24 mouse cellular contexts compared by ENCODE assay signal in genomic region chr12:54535556-54536516, GRCm38 (mm10).
A peak's percentile ranks its signal among the peaks of the same experiment; 100 is the strongest.
DNase-seq lines count a peak whose midpoint lies in the region; ATAC-seq and TF ChIP-seq lines count a peak whose summit lies in the region.
"Had no signal": no experiment of that assay in that cellular context is flagged by ENCODE, and none has a peak within 500 bp of the region (broad histone marks: within the 10 kb centered on the region; RNA-seq: fewer than 3 reads in every experiment).

No protein-coding gene starts in this region.

- peaks cover 12% of the 10 kb centered on the region for H3K4me1 ChIP-seq in limb, embryonic 12.5 days (replicated peaks)
- peaks cover 18% of the 10 kb centered on the region for H3K4me1 ChIP-seq in limb, embryonic 10.5 days
- H3K4me1 ChIP-seq in embryonic facial prominence, embryonic 10.5 days, result peaks cover 21% of the 10 kb centered on the region
- no peaks in the 10 kb centered on the region for H3K4me1 ChIP-seq in stomach, postnatal 0 days (replicated peaks; ENCODE audit: control insufficient read depth, insufficient read depth)
- H3K4me1 ChIP-seq: embryonic facial prominence, embryonic 15.5 days; liver, embryonic 15.5 days had no signal

- no peak overlapping the region for H3K9ac ChIP-seq in limb, embryonic 12.5 days (replicated peaks)
- H3K9ac ChIP-seq in stomach, postnatal 0 days (ENCODE audit: low read length), result no peak overlapping the region
- H3K9ac ChIP-seq: embryonic facial prominence, embryonic 15.5 days; heart, embryonic 12.5 days; hindbrain, embryonic 15.5 days; liver, embryonic 15.5 days; neural tube, embryonic 12.5 days had no signal

- ATAC-seq in limb, embryonic 12.5 days (ENCODE audit: insufficient number of reproducible peaks, insufficient read depth, low FRiP score, low TSS enrichment, low read depth), result no peak
- ATAC-seq in stomach, postnatal 0 days (ENCODE audit: low FRiP score, low TSS enrichment), result no peak
- ATAC-seq: forebrain, embryonic 14.5 days had no signal

- WGBS in limb, embryonic 12.5 days, result 61% methylated on average over 6 of the region's 9 CpGs
- WGBS in limb, embryonic 10.5 days, result 67% methylated on average over 6 of the region's 9 CpGs
- WGBS in embryonic facial prominence, embryonic 10.5 days, result 47% methylated on average over 7 of the region's 9 CpGs
- 59% methylated on average over 6 of the region's 9 CpGs for WGBS in stomach, postnatal 0 days

- H3K27me3 ChIP-seq in limb, embryonic 12.5 days, result no peaks in the 10 kb centered on the region
- H3K27me3 ChIP-seq in limb, embryonic 10.5 days (ENCODE audit: low read depth, poor library complexity, severe bottlenecking), result no peaks in the 10 kb centered on the region
- H3K27me3 ChIP-seq in embryonic facial prominence, embryonic 10.5 days (replicated peaks; ENCODE audit: low read depth, poor library complexity, severe bottlenecking), result no peaks in the 10 kb centered on the region
- no peaks in the 10 kb centered on the region for H3K27me3 ChIP-seq in stomach, postnatal 0 days (ENCODE audit: control insufficient read depth, insufficient read depth, low read length)
- H3K27me3 ChIP-seq: embryonic facial prominence, embryonic 15.5 days; heart, embryonic 12.5 days; hindbrain, embryonic 15.5 days; liver, embryonic 15.5 days; neural tube, embryonic 12.5 days had no signal

- peak overlapping the region; percentile 64; the same call in 1 of the 2 replicates for H3K27ac ChIP-seq in limb, embryonic 12.5 days
- no peak overlapping the region for H3K27ac ChIP-seq in limb, embryonic 10.5 days
- H3K27ac ChIP-seq in embryonic facial prominence, embryonic 10.5 days (replicated peaks), result peak overlapping the region; percentile 54
- 0 out of 2 replicates have a peak overlapping the region, but pooled peaks have one; percentile 13 for H3K27ac ChIP-seq in stomach, postnatal 0 days (replicated peaks)
- H3K27ac ChIP-seq: embryonic facial prominence, embryonic 15.5 days; gastrocnemius, adult 2 months; hindbrain, embryonic 15.5 days; left cerebral cortex, adult 2 months; liver, embryonic 15.5 days; macrophage; neural tube, embryonic 12.5 days had no signal

- no peak overlapping the region for H3K4me2 ChIP-seq in limb, embryonic 12.5 days
- no peak overlapping the region for H3K4me2 ChIP-seq in stomach, postnatal 0 days (replicated peaks; ENCODE audit: low read depth)
- H3K4me2 ChIP-seq: embryonic facial prominence, embryonic 15.5 days; heart, embryonic 12.5 days; hindbrain, embryonic 15.5 days; liver, embryonic 15.5 days; neural tube, embryonic 12.5 days had no signal

- no peak for TF ChIP-seq CTCF in stomach, postnatal 0 days (IDR thresholded peaks at IDR 0.05; ENCODE audit: low read depth)

- H3K4me3 ChIP-seq in limb, embryonic 12.5 days (replicated peaks), result no peak overlapping the region
- H3K4me3 ChIP-seq in limb, embryonic 10.5 days, result no peak overlapping the region
- no peak overlapping the region for H3K4me3 ChIP-seq in embryonic facial prominence, embryonic 10.5 days
- H3K4me3 ChIP-seq in stomach, postnatal 0 days (ENCODE audit: low read depth, low read length), result no peak overlapping the region
- H3K4me3 ChIP-seq: embryonic facial prominence, embryonic 15.5 days; gastrocnemius, adult 2 months; heart, embryonic 12.5 days; hindbrain, embryonic 15.5 days; left cerebral cortex, adult 2 months; liver, embryonic 15.5 days; neural tube, embryonic 12.5 days had no signal

- TF ChIP-seq EP300 in stomach, postnatal 0 days (optimal IDR thresholded peaks at IDR 0.05), result no peak

- H3K36me3 ChIP-seq in limb, embryonic 12.5 days, result no peaks in the 10 kb centered on the region
- H3K36me3 ChIP-seq in limb, embryonic 10.5 days, result no peaks in the 10 kb centered on the region
- no peaks in the 10 kb centered on the region for H3K36me3 ChIP-seq in embryonic facial prominence, embryonic 10.5 days (replicated peaks)
- no peaks in the 10 kb centered on the region for H3K36me3 ChIP-seq in stomach, postnatal 0 days (ENCODE audit: control insufficient read depth, insufficient read depth, low read length)
- H3K36me3 ChIP-seq: embryonic facial prominence, embryonic 15.5 days; heart, embryonic 12.5 days; hindbrain, embryonic 15.5 days; liver, embryonic 15.5 days; neural tube, embryonic 12.5 days had no signal

- DNase-seq in heart, adult 11 months, result peak; percentile 60
- DNase-seq in heart, adult 18-20 months, result no peak
- DNase-seq in limb, embryonic 10.5 days (ENCODE audit: low spot score), result no peak
- DNase-seq in embryonic facial prominence, embryonic 10.5 days (ENCODE audit: low spot score), result peak; percentile 58
- DNase-seq in stomach, postnatal 0 days (ENCODE audit: low spot score), result no peak
- DNase-seq in gastrocnemius, adult 8-10 months (ENCODE audit: low spot score in 2 of 2), result no peak
- DNase-seq: adrenal gland, postnatal 25 days; cerebellum, adult 8-10 months; gastrocnemius, adult 2 months; heart, postnatal 10 days; kidney, adult 18-20 months; liver; right cerebral cortex, postnatal 14 days; thymus, adult 18-20 months; thymus, postnatal 36 days had no signal

- no peaks in the 10 kb centered on the region for H3K9me3 ChIP-seq in limb, embryonic 12.5 days
- no peaks in the 10 kb centered on the region for H3K9me3 ChIP-seq in limb, embryonic 10.5 days (replicated peaks)
- H3K9me3 ChIP-seq in embryonic facial prominence, embryonic 10.5 days, result no peaks in the 10 kb centered on the region
- no peaks in the 10 kb centered on the region for H3K9me3 ChIP-seq in stomach, postnatal 0 days (ENCODE audit: control insufficient read depth, low read length)
- H3K9me3 ChIP-seq: embryonic facial prominence, embryonic 15.5 days; hindbrain, embryonic 15.5 days; liver, embryonic 15.5 days; neural tube, embryonic 12.5 days had no signal

Comparison
In these comparisons a context has a peak if more than half of its experiments do, and no peak if none do; other contexts are left out.
1. DNase-seq: peak in heart, adult 11 months (single experiment) and embryonic facial prominence, embryonic 10.5 days (single experiment); none in heart, adult 18-20 months (0 of 2), limb, embryonic 10.5 days (single experiment), stomach, postnatal 0 days (single experiment) and gastrocnemius, adult 8-10 months (0 of 2).